Mouse (Mus musculus): ENCODE measurements around the gene Hspb2. TPM values are rescaled to one million over a fixed set of nuclear protein-coding genes. Genes with fewer than 3 reads are reported as not detected.

Gene Hspb2
- total RNA-seq, 2 experiments from 2014 or later: 136 to 143 TPM

- DNase-seq: no peak
Observed at GRCm38 (mm10) chr9:50711337-50711736, 40.8 kb downstream of the Hspb2 start.

DNA sequence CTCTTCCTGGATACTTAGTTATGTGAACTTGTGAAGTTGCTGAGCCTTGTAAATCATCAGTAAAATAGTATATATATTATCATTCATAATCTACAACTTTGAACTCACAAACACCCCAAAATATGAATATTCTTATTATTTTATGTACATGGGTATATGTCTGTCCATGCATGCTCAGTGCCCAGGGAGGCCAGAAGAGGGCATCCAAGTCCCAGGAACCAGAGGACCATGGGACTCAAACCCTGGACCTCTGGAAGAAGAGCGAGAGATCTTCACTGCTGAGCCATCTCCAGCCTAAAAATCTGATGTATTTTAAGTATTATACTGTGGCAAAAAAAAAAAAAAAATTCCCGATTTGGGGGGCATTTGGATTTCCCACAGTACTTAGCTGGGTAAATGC, 43.0 kb downstream of the Hspb2 start:
- DNase-seq: peak in 1 of 2 experiments; percentile 64

GRCm38 (mm10) chr9:50704907-50705306, 47.2 kb downstream of the Hspb2 start:
- DNase-seq: no peak

Other genes with a start within 250 kb of the Hspb2 start
- 10 to 100 TPM; 27.9 to 36.1 TPM for gene Pts, start 223.6 kb downstream of the Hspb2 start, total RNA-seq (2021)
- gene Il18, start 197.5 kb downstream of the Hspb2 start, total RNA-seq (2021): 1 to 10 TPM; 1.0 to 2.5 TPM
- under 1 TPM; 0.52 to 0.64 TPM for gene Bco2, start 197.2 kb downstream of the Hspb2 start, total RNA-seq (2021)
- gene Tex12, start 191.0 kb downstream of the Hspb2 start, total RNA-seq (2021): not detected
- gene Sdhd, start 148.5 kb downstream of the Hspb2 start, total RNA-seq (2021): 100 to 1,000 TPM; 697 to 709 TPM
- 100 to 1,000 TPM; 270 to 292 TPM for gene Timm8b, start 148.4 kb downstream of the Hspb2 start, total RNA-seq (2021)
- gene Pih1d2, start 135.0 kb downstream of the Hspb2 start, total RNA-seq (2021): under 1 TPM; 0.20 to 0.95 TPM
- gene Nkapd1, start 134.9 kb downstream of the Hspb2 start, total RNA-seq (2021): 10 to 100 TPM; 11.6 to 14.2 TPM
- gene Dlat, start 92.6 kb downstream of the Hspb2 start, total RNA-seq (2021): 100 to 1,000 TPM; 390 to 395 TPM
- gene Dixdc1, start 12.8 kb downstream of the Hspb2 start, total RNA-seq (2021): 1 to 10 TPM; 3.0 to 4.1 TPM
- 1 to 10 TPM; 2.2 to 2.6 TPM for gene 2310030G06Rik, start 5.8 kb downstream of the Hspb2 start, total RNA-seq (2021)
- 1,000 to 10,000 TPM; 3,376 to 3,486 TPM for gene Cryab, start 1.0 kb downstream of the Hspb2 start, total RNA-seq (2021)
- 1 to 10 TPM; 4.1 to 5.8 TPM for gene Fdxacb1, start 15.9 kb upstream of the Hspb2 start, total RNA-seq (2021)
- 10 to 100 TPM; 10.4 to 12.1 TPM for gene Alg9, start 22.7 kb upstream of the Hspb2 start, total RNA-seq (2021)
- 10 to 100 TPM; 11.3 to 16.5 TPM for gene 1110032A03Rik, start 23.2 kb upstream of the Hspb2 start, total RNA-seq (2021)
- gene Ppp2r1b, start 92.9 kb upstream of the Hspb2 start, total RNA-seq (2021): 10 to 100 TPM; 10.6 to 11.3 TPM